Mouse (Mus musculus) layer of hippocampus, adult 2 months (tissue): Measurements from ENCODE around the gene Slc25a21. TPM values are rescaled to one million over a fixed set of nuclear protein-coding genes. Genes with fewer than 3 reads are reported as not detected.

Source experiments
- DNase-seq, 2 experiments: peaks; one replicate each; pipeline ENCODE4 v3.0.0; 2022; ENCODE audit warnings: low spot score in 2 of 2
- H3K27ac ChIP-seq: fragments of 200-600 bp; 2 replicates; pipeline ENCODE4 v1.8.1; 2022
- H3K4me3 ChIP-seq: fragments of 200-600 bp; 2 replicates; pipeline ENCODE4 v1.8.1; 2022; ENCODE audit warnings: mild to moderate bottlenecking
- CTCF ChIP-seq: fragments of 200-600 bp; conservative IDR thresholded peaks from 2 replicates; pipeline ENCODE4 v1.8.1; 2022; ENCODE audit warnings: antibody characterized with exemption, mild to moderate bottlenecking, moderate library complexity
- total RNA-seq, 2 experiments: library from RNA; stranded (reverse); gene quantifications; 2 replicates each; pipeline ENCODE4 v1.2.3; 2021

Gene Slc25a21
- total RNA-seq, 2 experiments from 2014 or later = 0.42 to 2.0 TPM

- H3K27ac ChIP-seq = no peak overlapping the region
- no peak for TF ChIP-seq CTCF
- DNase-seq = no peak
- H3K4me3 ChIP-seq = no peak overlapping the region
Measured at GRCm38 (mm10) chr12:56669451-56670122, 527.7 kb downstream of the Slc25a21 start.

Other genes with a start within 250 kb of the Slc25a21 start
- 10 to 100 TPM; 16.5 to 19.4 TPM for gene Prps1l3, start 32.9 kb upstream of the Slc25a21 start, total RNA-seq
- 1 to 10 TPM; 6.3 to 7.6 TPM for gene Mipol1, start 33.0 kb upstream of the Slc25a21 start, total RNA-seq